Mouse (Mus musculus): ENCODE measurements around the gene Rbpj.

- no peak for TF ChIP-seq POLR2AphosphoS2 (IDR thresholded peaks at IDR 0.05; ENCODE audit: low read depth, low read length)
- no peak for TF ChIP-seq GABPA (IDR thresholded peaks at IDR 0.05; ENCODE audit: insufficient replicate concordance, low read depth, low read length)
- no peak for TF ChIP-seq MAZ (IDR thresholded peaks at IDR 0.05; ENCODE audit: low read depth, low read length)
- no peak for TF ChIP-seq SIN3A (IDR thresholded peaks at IDR 0.05; ENCODE audit: low read length)
- TF ChIP-seq CTCF (conservative IDR thresholded peaks at IDR 0.05 in 1 of 2, IDR thresholded peaks at IDR 0.05 in 1 of 2; ENCODE audit: low read depth in 2 of 2, low read length in 2 of 2): no peak
- no peak for TF ChIP-seq KAT2A (IDR thresholded peaks at IDR 0.05; ENCODE audit: insufficient replicate concordance, low read length)
- no peak for TF ChIP-seq NELFE (IDR thresholded peaks at IDR 0.05; ENCODE audit: low read depth, low read length)
- no peak for TF ChIP-seq ETS1 (conservative IDR thresholded peaks at IDR 0.05; ENCODE audit: low read depth, low read length)
- TF ChIP-seq ZMIZ1 (IDR thresholded peaks at IDR 0.05; ENCODE audit: low read depth, low read length): no peak
- no peak for TF ChIP-seq EP300 (IDR thresholded peaks at IDR 0.05; ENCODE audit: low read length)
- TF ChIP-seq TCF12 (IDR thresholded peaks at IDR 0.05; ENCODE audit: low read depth, low read length): no peak
- TF ChIP-seq HCFC1 (IDR thresholded peaks at IDR 0.05; ENCODE audit: low read depth, low read length): no peak
- no peak for TF ChIP-seq POLR2A (IDR thresholded peaks at IDR 0.05; ENCODE audit: low read depth, low read length)
- no peak for TF ChIP-seq E2F4 (IDR thresholded peaks at IDR 0.05; ENCODE audit: insufficient replicate concordance, low read depth, low read length)
These were observed 213.7 kb downstream of the Rbpj start for GRCm38 (mm10) chr5:53679651-53680050.
